Mouse (Mus musculus): Measurements from ENCODE around the gene Atp6v1c2.
A peak's percentile ranks its signal among the peaks of the same experiment; 100 is the strongest.

Gene Atp6v1c2

DNA sequence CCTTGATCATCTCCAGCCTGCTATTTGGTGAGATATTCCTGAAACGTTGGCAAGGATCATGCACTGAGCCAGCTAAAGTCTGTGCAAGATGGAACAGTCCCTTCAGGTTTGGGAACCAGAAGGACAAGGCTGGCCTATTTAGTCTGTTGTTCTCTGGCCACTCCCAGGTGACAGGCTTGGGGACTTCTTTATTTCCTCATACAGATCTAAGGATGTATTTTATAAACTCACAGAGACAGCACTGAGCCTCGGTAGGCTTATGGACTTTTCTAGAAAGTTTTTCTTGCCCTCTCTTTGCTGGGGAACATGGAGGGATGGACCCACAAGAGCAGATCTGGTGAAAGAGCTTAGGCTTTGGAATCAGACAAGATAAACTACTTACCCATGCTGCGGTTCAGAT lies at the start of gene Atp6v1c2:
Gene Atp6v1c2 (minus strand): TSS at position 101 of the 400 bp plus-strand sequence.
- DNase-seq: no peak

DNA sequence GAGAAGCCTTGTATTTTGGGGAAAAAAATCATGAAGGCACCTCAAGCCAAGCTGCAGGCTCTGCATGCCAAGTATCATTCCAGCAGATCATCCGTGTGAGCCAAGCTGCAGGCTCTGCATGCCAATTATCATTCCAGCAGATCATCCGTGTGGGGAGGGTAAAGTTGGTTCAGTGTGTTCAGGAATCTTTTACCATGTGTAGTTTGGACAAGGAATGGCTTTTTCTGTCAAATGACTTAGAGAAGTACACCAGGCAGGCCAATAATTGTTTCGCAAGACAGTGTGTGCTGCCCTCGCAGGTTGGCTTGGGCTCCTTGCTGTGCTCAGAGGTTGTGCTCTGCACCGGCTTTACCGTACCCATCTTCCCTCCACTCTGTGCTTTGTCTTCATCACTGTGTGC lies 47.4 kb upstream of the Atp6v1c2 start:
- DNase-seq: no peak

DNA sequence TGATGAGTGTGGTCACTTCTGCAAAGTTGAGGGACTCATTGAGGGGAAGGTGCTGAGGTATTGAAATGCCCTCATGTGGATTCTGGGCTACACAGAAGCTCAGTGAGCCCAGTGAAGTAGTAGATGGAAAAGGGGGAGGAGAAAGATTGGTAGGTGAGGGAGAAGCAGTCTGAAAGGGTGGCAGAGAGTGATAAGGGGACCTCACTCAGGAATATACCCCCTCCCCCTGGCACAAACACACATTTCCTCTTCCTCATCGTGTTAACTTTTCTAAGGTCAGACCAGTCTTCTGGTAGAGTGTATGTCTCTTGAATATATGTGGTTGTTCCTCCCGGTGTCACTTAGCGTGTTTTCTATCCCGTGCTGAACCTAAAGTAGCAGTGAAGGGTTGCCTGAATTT lies 46.1 kb upstream of the Atp6v1c2 start:
- no peak for DNase-seq

DNA sequence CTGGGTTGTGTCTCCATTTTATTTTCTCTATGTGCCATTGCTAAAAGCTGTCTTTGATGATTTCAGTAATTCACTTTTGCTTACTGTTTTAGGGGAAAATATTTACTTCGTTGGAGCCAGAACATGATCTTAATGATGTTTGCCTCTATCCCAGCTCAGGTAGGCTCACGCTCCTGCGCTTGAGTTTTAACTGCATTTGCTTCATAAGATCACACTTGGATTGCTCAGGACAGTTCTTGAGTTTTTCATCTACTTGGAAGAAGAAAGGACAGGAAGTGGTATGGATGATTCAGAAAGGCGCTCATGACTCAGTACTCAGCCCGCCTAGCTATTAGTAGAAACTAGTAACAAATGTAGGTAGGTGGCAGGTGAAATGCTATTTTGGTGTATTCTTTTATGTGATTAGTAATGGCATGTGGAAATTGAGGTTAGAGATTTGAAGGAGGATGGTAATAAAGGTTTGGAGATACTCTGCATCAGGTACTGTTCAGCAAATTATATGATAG lies 44.4 kb upstream of the Atp6v1c2 start:
- DNase-seq: no peak

DNA sequence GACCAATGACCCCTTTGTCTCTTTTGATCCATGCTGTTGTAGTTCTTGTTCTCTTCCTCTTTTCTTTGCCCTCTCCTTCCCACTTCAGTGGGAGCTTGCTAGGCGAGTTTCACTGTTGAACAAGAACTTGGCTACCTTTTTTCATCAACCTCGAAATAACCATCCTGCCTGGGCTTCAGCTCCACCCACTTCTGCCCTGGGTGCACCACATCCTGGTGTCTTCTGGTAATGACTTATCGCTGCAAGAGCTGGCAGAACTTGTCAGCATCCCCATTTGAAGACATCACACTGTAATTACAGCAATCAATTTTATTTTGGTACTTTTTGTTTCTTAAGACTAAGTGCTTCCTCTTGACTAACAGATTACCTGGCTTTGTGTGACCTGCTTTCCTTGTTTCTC lies 43.5 kb upstream of the Atp6v1c2 start:
- DNase-seq: no peak

DNA sequence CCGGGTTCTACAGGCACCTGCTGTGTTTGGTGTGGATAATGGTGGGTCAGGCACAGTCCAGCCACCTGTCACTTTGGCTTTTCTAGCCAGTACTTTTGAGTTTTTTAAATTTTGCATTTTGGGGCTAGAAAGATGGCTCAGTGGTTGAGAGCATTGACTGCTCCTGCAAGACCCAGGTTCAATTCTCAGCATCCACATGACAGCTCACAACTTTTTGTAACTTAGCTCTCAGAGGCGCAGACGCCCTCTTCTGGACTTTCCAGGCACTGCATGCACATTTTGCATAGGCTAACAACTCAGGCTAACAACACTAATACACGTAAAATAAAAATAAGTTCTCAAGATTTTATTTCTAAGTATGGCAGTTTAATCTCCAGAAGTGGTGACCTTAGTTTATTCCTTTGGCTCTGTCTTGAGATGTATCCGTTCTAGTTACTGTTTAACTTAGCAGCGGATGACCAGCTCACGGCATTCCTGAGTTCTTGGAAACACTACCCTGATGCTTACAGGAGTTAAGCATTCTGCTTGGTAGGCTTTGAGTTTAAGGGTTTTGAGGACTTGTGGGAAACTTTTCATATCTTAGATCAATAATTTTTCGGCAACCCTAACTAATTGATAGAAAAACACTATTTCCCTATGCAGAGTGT lies 42.6 kb upstream of the Atp6v1c2 start:
- no peak for DNase-seq

DNA sequence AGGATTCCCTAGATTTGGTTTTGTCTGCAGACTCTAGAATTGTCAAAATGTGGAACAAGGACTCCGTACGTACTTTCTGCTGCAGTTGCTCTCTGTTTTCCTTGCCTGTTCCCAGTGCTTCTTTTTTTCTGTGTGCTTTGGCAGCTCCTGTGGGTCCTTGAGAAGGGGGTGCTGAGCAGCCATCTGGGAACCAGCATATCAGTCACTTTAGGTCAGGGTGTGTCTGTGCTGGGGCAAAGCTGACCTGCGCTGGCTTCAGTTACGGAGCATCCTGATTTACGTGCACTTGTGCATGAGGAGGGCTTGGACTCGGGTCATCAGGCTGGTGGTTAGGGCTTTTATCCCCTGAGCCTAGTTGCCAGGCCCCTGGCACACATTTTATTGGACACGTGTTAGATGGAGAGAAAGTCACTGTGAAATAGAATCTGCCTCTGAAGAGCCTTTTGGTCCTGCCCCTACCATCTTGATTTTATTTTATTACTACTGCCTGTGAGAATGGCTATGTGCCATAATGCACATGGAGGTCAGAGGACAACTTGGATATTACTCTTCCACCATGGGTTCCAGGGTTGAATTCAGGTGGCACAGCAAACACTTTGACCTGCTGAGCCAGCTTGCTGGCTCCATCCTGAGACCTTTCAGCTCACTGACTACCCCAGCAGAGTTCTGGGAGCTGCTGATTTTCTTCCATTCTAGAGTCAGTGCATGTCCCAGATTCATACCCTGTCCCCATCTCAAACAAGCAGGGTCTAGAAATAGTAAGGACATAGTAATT lies 40.6 kb upstream of the Atp6v1c2 start:
- DNase-seq: no peak

DNA sequence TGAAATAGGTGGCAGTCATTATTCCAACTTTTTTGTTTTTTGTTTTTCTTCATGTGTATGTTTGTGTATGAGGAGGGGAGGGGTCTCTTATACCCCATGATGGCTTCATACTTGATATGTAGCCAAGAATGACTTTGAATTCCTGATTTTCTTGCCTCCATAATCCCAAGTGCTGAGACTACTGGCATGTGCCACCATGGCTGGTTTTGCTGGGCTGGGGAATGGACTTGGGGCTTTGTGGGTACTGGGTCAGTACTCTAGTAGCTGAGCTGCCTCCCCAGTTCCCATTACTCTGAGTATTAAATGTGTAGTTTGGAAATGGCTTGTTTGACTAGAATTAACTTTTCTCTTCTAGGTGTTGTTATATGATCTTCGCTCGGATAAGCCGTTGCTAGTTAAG lies 40.0 kb upstream of the Atp6v1c2 start:
- no peak for DNase-seq

DNA sequence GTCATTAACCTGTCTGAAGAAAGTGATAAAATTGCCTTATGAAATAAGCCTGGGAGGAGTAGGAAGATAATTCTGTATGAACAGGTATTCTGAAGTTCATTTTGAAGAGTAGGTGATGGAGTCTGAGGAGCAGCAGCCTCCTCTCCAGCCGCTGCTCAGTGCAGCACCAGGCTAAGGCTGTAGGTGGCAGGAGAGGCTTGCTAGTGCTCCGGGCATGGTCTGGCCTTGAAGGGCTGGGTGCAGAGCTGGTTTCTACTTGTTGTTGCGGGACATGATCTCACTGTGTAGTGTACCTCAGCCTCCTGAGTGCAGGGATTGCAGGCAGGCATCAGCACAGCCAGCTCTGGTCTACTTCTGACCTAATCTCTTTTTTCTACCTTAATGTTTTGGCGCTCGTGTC lies 37.8 kb upstream of the Atp6v1c2 start:
- peak; percentile 58 for DNase-seq

DNA sequence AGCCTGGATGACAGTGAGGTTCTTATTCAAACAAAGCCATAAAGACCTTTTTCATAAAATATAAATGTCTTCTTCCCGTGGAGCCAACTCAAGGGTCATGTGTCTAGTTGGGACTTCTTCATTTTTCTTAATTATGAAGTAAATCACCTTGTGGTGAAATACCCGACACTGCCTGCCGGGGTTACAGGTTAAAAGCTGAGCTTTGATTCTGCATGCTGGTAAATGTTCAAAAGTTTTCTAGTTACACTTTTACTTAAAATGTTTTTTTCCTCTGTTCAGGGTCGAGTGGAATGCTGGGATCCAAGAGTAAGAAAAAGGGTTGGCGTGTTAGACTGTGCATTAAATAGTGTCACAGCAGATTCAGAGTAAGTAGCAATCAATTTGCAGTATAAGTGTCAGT lies 33.2 kb upstream of the Atp6v1c2 start:
- no peak for DNase-seq

DNA sequence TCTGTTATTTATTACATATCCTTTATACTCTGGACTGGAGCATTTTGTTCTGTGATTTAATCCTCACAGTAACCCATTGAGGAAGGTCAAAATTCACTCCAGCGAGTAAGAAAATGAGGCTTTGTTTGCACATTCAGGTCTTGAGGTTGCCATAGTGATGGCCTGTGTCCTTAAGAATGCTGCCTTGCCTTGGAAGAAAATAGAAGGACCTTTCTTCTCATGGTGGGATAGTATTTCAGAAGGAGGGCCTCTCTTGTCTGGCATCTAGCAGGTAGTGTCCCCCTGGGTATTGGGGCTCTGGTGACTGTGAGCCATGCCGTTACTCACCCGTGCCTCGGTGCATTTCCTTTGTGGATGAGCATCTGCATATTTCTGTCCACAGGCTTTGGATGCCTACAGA lies 31.5 kb upstream of the Atp6v1c2 start:
- DNase-seq: no peak

DNA sequence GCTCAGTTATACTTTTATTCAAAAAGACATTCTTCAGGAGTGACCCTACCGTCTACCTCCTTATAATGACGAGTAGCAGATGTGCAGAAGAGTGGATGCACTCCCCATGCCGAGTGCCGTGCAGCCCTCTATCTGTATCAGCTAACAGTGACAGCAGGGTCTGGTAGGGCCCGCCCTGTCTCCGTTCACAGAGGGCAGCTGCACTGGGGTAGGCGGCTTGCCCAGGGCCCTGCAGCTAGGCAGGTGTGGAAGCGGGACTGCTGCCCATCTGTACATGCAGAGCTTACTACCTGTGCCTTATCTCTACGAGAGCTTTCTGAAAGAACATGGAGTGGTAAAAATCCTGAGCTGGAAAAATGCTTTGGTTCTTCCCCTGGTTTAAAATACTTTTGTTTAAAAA lies 30.9 kb upstream of the Atp6v1c2 start:
- DNase-seq: no peak

DNA sequence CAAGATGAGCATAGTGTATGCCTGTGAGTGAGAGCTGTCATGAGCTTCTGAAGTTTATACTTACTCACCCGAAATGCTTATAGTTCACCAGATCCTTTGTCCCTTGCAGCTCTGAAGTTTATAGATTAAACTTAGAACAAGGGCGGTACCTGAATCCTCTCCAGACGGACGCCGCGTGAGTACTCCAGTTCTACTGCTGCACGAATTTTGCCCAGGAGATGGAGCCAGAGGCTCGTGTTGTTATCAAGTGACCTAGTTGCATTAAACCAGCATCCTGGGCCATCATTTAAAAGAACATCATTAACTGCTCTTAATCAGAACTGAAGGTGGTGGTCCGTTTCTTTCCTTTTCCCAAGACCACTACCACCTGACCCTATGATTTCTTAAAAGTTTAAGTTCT lies 29.8 kb upstream of the Atp6v1c2 start:
- no peak for DNase-seq

DNA sequence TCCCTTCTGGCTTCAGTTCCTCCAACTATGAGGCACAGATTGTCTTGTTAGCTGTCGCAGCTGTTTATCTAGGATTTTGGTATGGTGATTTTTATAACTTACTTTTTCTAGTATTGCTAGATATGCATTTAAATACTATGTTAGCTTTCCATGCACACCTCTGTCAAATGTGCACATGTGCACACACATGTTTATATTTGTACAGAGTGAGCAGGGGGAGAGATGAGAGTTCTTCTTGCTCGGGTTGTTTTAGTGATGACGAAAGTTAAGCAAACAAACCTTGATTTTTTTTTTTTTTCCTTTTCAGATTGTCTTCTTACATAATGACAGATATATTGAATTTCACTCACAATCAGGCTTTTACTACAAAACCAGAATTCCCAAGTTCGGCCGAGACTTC lies 28.6 kb upstream of the Atp6v1c2 start:
- DNase-seq: no peak

DNA sequence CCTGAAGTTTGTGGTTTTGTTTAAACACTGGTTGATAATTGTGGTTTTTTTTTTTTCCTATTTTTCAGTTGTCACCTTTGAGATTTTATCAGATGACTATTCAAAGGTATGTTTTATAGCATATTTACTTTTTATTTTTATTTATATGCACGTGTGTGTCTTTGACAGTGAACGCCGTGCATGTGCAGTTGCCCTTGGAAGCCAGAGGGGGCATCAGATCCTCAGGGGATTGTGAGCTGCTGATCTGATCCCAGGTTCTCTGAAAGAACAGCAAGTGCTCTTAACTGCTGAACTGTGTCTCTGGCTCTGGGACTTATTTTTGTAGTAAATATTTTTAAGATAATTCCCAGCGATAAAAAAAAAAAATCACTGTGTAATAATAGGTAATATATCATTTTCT lies 27.7 kb upstream of the Atp6v1c2 start:
- no peak for DNase-seq

DNA sequence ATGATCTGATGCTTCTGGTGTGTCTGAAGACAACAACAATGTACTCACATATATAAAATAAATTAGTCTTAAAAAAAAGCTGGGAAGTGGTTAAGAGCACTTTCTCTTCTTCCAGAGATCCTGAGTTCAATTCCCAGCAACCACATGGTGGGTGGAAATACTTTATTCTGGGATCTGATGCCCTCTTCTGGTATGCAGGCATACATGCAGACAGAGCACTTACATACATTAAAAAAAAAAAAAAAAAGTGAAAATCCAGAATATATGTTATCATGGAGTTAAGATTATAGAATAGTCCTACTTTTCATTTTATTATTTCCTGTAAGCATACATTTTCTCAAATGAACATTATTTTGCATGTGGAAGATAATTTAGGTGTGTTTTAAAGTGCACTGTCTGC lies 20.9 kb upstream of the Atp6v1c2 start:
- DNase-seq: no peak

DNA sequence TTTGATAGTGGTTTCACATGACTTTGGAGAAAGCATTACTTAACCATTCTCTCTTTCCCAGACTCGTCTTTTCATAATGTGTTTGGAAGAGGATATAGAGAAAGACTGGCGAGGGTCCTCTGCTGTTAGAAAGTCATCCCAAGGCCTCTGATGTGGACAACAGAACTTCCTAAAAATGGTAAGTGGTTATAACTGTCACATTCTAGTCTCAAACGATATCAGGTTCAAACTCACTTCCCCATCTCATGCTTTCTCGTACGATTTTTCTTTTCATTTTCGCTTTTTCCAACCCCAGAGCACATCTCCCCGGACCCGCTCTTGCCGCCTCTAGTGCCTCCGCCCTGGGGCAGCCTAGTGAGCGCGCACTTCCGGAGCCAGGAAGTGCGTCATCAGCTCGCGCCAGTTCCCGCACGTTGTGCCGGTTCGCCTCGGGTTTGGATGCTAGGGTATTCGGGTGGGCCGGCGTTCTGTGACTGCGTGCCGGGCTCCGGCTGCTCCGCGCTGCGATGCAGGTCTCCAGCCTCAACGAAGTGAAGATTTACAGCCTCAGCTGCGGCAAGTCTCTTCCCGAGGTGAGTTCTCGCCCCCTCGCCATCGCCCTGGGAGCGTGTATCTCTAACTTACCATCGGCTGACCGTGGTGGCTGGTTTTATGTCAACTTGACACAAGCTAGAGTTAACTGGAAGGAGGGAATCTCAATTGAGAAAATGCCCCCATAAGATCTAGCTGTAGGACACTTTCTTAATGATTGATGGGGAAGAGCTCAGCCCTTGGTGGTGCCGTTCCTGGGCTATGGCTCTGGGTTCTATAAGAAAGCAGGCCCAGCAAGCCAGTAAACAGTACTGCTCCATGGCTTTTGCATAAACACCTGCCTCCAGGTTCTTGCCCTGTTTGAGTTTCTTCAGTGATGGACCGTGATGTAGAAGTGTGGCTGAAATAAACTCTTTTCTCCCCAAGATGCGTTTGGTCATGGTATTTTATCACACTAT lies 19.2 kb upstream of the Atp6v1c2 start, which contains the start of gene Nol10:
Gene Nol10 (plus strand): TSS at position 411 of the 989 bp plus-strand sequence.
- peak; percentile 90 for DNase-seq

DNA sequence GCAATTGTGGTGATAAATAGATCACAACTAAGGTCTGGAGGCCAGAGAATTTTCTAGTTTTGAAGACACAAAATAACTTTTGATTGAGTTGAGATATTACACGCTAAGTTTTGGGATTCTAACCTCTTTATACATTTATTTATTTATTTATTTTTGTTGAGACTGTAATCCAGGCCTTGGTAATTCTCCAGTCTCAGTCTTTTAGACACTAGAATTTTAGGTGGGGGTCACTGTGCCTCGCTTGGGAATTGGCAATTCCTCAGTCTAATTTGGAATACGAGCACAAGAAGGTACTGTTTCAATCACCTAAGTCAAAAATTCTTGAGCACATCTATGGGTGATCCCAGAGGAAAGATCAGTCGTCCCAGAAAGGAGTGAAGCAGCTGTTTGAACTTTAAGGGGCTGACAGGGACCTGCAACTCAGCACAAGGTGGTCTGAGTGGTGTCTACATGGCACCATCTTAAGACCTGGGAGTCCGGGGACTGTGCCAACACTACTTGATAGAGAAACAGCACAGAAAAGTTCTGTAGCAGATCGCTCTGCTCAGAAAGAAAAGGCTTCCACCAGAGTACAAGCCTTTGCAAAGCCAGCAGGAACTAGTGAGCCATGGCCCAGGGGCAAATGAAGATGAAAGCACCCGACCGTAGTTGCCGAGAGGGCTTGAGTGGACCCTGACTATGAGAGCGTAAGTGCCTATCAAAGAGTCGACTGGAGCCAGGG lies 18.3 kb upstream of the Atp6v1c2 start:
- DNase-seq: no peak

DNA sequence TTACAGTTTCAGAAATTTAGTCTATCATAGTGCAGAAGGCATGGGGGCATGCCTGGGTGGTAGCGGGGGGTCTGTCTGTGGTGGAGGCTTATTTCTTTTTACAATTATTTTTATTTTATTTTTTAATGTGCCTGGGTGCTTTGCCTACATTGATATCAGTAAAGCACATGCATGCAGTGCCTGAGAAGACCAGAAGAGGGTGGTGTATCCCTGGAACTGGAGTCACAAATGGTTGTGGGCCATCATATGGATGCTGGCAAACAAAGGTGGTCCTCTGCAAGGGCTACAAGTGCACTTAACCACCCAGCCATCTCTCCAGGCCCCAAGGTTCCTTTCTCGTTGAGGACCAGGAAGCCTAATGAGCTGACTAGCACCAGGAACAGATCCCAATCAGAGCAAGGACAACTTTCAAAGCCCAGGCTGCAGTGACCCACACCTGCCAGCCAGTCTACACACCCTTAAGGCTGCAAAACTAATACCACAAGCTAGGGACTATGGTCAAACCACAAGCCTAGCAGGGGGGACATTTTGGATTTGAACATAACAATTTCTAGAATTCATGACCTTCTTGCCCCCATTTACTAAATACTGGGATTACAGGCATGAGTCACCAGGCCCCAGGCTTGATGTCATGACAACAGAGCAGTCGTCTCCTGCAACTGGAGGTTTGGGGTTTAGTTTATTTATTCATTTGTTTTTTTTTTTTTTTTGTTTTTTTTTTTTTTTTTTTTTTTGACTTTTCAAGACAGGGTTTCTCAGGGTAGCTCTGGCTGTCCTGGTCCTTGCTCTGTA lies 10.2 kb upstream of the Atp6v1c2 start:
- no peak for DNase-seq

DNA sequence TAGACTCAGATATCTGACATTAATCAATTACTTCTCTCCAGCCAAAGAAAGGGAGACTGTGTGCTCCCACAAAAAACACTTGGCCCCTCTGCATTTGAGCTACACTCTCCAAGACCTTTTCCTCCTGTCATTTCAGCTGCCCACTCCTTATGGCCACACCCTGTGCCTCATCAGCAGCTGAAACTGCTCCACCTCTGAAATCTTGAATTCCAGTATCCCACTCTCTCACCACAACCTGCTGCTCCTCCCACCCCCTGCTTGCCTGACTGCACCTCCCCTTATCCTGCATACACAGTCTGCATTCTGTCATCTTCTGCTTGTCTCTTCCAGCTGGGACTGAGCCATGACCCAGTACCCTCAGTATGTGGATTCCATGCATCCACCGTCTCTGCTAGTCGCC lies 9.2 kb upstream of the Atp6v1c2 start:
- no peak for DNase-seq

DNA sequence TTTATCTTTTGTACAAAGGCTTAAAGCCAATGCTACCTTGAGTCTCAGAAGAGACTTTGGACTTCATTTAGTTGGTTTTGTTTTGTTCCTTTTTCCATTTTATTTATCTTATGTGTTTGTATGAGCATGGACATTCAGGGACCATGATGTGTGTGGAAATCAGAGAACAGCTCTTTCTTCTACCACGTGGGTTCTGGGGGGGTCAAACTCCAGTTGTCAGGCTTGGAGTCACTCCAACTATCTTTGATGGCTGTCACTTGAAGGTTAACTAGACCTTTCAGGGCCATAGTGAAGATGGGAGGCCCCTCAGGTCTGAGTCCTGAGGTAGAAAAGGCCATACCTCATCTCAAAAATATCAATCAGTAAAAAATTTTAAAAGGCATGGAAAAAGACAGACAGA lies 4.3 kb upstream of the Atp6v1c2 start:
- no peak for DNase-seq

All from right cerebral cortex, postnatal 25 days (tissue).